Mouse (Mus musculus): Measurements from ENCODE around the gene Lrrc4c. TPM values are rescaled to one million over a fixed set of nuclear protein-coding genes. Genes with fewer than 3 reads are reported as not detected.

Lrrc4c gene
- polyA plus RNA-seq, 1 experiment from 2014 or later = 34.9 TPM

DNA sequence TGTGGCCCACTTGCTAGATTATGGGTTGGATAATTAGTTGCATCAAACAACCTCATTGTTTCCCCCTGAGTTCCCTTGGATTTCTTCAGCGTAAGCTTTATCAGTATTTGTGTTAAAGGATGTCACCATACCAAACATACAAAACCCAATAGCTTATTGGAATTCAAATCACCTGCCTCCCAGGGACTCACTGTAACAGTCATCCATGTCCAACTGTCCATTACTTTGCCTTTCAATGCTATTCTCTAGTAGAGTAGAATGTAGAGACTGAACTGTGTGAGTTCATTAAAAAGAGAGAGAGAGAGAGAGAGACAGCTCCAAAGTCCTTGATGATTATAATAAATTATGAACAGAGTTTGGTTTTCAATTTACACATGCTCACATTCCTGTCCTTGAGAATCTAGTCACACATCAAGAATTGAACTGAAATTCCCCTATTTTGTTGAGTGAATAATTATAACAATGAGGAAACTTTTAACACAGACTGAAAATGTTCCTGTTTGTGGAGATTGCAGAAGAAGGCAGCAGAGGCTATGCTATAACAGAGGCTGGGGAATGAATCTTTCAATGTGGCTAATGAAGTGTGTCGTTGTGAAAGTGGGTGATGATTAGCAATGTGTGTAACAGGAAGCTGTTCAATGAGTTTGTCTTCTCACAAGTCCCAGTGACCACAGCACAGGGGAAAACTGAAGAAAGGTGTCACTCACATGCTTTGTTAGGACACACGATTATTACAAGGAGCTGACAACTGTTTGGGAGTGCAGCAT lies 181.3 kb downstream of the Lrrc4c start:
- Histone ChIP-seq H3K27ac (no peak overlapping the region), H3K4me3 (replicated peaks; ENCODE audit: low read length) (no peak overlapping the region), H3K36me3 (replicated peaks; ENCODE audit: control insufficient read depth, insufficient read depth) (no peaks in the 10 kb centered on the region), H3K27me3 (ENCODE audit: control insufficient read depth, insufficient read depth, low read length) (no peaks in the 10 kb centered on the region), H3K9ac (no peak overlapping the region), H3K9me3 (ENCODE audit: control insufficient read depth, low read length) (no peaks in the 10 kb centered on the region), H3K4me1 (replicated peaks; ENCODE audit: control insufficient read depth, insufficient read depth, low read length) (no peaks in the 10 kb centered on the region), H3K4me2 (replicated peaks) (no peak overlapping the region)
- 51% methylated on average over 3 of the region's 3 CpGs for WGBS
- ATAC-seq (ENCODE audit: low FRiP score) (no peak), DNase-seq (ENCODE audit: low spot score) (no peak)

DNA sequence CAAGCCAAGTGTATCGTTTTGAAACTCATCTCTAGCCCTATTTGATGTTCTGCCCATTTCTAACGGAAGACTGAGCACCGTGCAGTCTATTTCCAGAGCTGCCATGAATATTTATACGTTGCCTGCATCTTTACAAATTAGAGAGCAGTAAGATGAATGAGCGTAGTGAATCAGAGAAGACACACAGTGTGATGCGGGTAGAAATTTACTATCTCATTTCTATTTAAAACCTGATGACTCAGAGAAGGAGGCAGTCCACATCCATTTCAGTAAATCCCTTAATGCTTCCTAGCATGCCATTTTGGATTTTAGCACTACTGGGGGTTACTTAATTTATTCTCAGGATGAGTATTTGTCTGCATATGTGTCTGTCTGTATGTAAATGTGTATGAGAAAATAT lies 186.2 kb downstream of the Lrrc4c start:
- ATAC-seq (ENCODE audit: low FRiP score) (peak; percentile 77), DNase-seq (ENCODE audit: low spot score) (peak; percentile 43)
- Histone ChIP-seq H3K4me1 (replicated peaks; ENCODE audit: control insufficient read depth, insufficient read depth, low read length) (no peaks in the 10 kb centered on the region), H3K4me3 (replicated peaks; ENCODE audit: low read length) (no peak overlapping the region), H3K27ac (no peak overlapping the region), H3K4me2 (replicated peaks) (no peak overlapping the region), H3K36me3 (replicated peaks; ENCODE audit: control insufficient read depth, insufficient read depth) (no peaks in the 10 kb centered on the region), H3K9ac (no peak overlapping the region), H3K9me3 (ENCODE audit: control insufficient read depth, low read length) (no peaks in the 10 kb centered on the region), H3K27me3 (ENCODE audit: control insufficient read depth, insufficient read depth, low read length) (no peaks in the 10 kb centered on the region)
- WGBS = 47% methylated on average over 6 of the region's 6 CpGs

DNA sequence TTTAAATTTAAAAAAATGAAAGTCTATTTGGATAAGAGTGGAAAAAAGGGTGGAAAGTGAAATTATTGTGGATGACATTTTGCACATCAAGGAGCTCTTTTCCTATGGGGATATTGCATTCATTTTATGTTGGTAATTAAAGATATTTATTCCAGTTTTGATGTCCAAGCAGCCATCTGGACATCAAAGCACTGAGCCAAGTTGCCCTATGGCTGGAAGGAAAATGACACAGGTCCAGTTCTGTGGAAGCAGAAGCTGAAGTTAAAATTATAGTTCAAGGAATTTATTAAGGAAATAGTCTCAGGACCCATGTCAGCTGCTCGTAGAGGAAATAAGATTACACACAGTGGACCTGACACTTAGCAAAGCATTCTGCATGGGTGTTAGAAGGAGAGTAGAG lies 187.7 kb downstream of the Lrrc4c start:
- Histone ChIP-seq H3K9me3 (ENCODE audit: control insufficient read depth, low read length) (no peaks in the 10 kb centered on the region), H3K27ac (no peak overlapping the region), H3K9ac (no peak overlapping the region), H3K27me3 (ENCODE audit: control insufficient read depth, insufficient read depth, low read length) (no peaks in the 10 kb centered on the region), H3K4me2 (replicated peaks) (no peak overlapping the region), H3K4me3 (replicated peaks; ENCODE audit: low read length) (no peak overlapping the region), H3K36me3 (replicated peaks; ENCODE audit: control insufficient read depth, insufficient read depth) (no peaks in the 10 kb centered on the region), H3K4me1 (replicated peaks; ENCODE audit: control insufficient read depth, insufficient read depth, low read length) (no peaks in the 10 kb centered on the region)
- no peak for DNase-seq (ENCODE audit: low spot score)
- ATAC-seq (ENCODE audit: low FRiP score) = no peak
- 79% methylated on average over 1 of the region's 1 CpGs for WGBS

DNA sequence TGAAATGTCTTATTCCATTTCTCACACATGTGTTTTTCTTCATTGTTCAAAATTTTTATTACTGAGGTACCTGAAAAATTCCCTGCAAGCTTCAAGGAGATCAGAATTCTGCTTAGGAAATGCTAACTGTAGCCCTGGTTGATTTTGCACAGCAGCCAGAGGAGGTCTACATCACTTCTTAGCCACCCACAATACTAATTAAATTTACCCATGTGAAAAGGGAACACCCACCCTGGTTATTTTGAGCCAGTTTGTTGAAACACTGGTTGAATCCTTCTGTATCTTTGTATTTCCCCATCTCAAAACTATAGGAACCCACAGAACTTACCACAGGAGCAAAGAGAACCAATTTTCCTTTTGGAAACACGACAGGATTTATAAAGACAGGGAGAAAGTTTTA lies 191.0 kb downstream of the Lrrc4c start:
- Histone ChIP-seq H3K36me3 (replicated peaks; ENCODE audit: control insufficient read depth, insufficient read depth) (no peaks in the 10 kb centered on the region), H3K4me1 (replicated peaks; ENCODE audit: control insufficient read depth, insufficient read depth, low read length) (no peaks in the 10 kb centered on the region), H3K9me3 (ENCODE audit: control insufficient read depth, low read length) (no peaks in the 10 kb centered on the region), H3K27ac (no peak overlapping the region), H3K9ac (no peak overlapping the region), H3K27me3 (ENCODE audit: control insufficient read depth, insufficient read depth, low read length) (no peaks in the 10 kb centered on the region), H3K4me3 (replicated peaks; ENCODE audit: low read length) (no peak overlapping the region), H3K4me2 (replicated peaks) (no peak overlapping the region)
- ATAC-seq (ENCODE audit: low FRiP score) = no peak
- DNase-seq (ENCODE audit: low spot score) = no peak
- WGBS = 64% methylated on average over 1 of the region's 1 CpGs

GRCm38 (mm10) chr2:96537469-96537868 lies 219.5 kb downstream of the Lrrc4c start:
- H3K9ac ChIP-seq = no peak overlapping the region
- no peaks in the 10 kb centered on the region for H3K9me3 ChIP-seq (ENCODE audit: control insufficient read depth, low read length)
- no peaks in the 10 kb centered on the region for H3K36me3 ChIP-seq (replicated peaks; ENCODE audit: control insufficient read depth, insufficient read depth)
- DNase-seq (ENCODE audit: low spot score) (no peak), ATAC-seq (ENCODE audit: low FRiP score) (no peak)
- H3K4me1 ChIP-seq (replicated peaks; ENCODE audit: control insufficient read depth, insufficient read depth, low read length) = no peaks in the 10 kb centered on the region
- H3K4me3 ChIP-seq (replicated peaks; ENCODE audit: low read length) = no peak overlapping the region
- 85% methylated on average over 3 of the region's 3 CpGs for WGBS
- H3K27me3 ChIP-seq (ENCODE audit: control insufficient read depth, insufficient read depth, low read length) = no peaks in the 10 kb centered on the region
- H3K4me2 ChIP-seq (replicated peaks) = no peak overlapping the region
- H3K27ac ChIP-seq = no peak overlapping the region

DNA sequence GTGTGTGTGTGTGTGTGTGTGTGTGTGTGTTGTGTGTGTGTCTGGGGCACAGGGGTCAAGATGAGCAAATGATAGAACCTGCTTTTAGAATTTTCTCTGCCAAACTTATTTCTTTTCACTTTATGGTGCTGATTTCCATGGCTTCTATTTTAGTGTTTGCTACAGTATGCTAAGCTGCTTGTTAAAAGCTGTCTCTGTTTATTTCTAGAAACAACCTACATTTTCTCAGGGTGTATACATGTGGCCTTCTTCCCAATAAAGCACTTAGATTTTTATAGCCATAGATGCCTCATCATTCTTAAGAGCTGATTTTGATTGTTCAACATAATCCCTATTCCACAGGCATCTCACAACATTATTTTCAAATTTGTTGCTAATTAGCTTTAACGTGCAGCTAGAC lies 229.2 kb downstream of the Lrrc4c start:
- H3K27ac ChIP-seq = no peak overlapping the region
- no peak overlapping the region for H3K4me2 ChIP-seq (replicated peaks)
- no peaks in the 10 kb centered on the region for H3K4me1 ChIP-seq (replicated peaks; ENCODE audit: control insufficient read depth, insufficient read depth, low read length)
- H3K9ac ChIP-seq = no peak overlapping the region
- 83% methylated on average over 1 of the region's 1 CpGs for WGBS
- no peak overlapping the region for H3K4me3 ChIP-seq (replicated peaks; ENCODE audit: low read length)
- DNase-seq (ENCODE audit: low spot score) (no peak), ATAC-seq (ENCODE audit: low FRiP score) (no peak)
- no peaks in the 10 kb centered on the region for H3K9me3 ChIP-seq (ENCODE audit: control insufficient read depth, low read length)
- no peaks in the 10 kb centered on the region for H3K27me3 ChIP-seq (ENCODE audit: control insufficient read depth, insufficient read depth, low read length)
- no peaks in the 10 kb centered on the region for H3K36me3 ChIP-seq (replicated peaks; ENCODE audit: control insufficient read depth, insufficient read depth)

GRCm38 (mm10) chr2:96573755-96574154 lies 255.8 kb downstream of the Lrrc4c start:
- ATAC-seq (ENCODE audit: low FRiP score) = no peak
- no peaks in the 10 kb centered on the region for H3K9me3 ChIP-seq (ENCODE audit: control insufficient read depth, low read length)
- WGBS = 88% methylated on average over 2 of the region's 2 CpGs

DNA sequence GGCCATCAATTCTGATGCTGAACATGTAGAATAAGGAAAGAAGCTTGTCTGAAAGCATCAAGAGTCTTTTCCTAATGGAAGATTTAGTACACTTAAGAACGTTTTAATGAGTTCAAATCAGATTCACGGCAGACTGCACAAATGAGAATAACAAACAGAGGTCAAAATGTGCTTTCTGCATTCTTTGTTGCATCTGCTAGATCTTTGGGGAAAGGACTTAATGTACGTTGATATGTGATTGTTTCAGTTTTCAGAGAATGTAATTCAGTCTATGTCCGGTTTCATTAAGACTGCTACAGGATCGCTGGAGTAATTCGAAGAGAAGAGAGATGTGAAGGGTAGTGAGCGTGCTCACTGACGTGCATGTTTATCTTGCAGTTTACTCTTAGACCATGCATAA lies 259.7 kb downstream of the Lrrc4c start:
- Histone ChIP-seq H3K4me3 (replicated peaks; ENCODE audit: low read length) (no peak overlapping the region), H3K9ac (no peak overlapping the region), H3K36me3 (replicated peaks; ENCODE audit: control insufficient read depth, insufficient read depth) (no peaks in the 10 kb centered on the region), H3K27me3 (ENCODE audit: control insufficient read depth, insufficient read depth, low read length) (no peaks in the 10 kb centered on the region), H3K4me2 (replicated peaks) (no peak overlapping the region), H3K9me3 (ENCODE audit: control insufficient read depth, low read length) (no peaks in the 10 kb centered on the region), H3K27ac (no peak overlapping the region), H3K4me1 (replicated peaks; ENCODE audit: control insufficient read depth, insufficient read depth, low read length) (no peaks in the 10 kb centered on the region)
- WGBS = 75% methylated on average over 8 of the region's 8 CpGs
- no peak for ATAC-seq (ENCODE audit: low FRiP score)
- no peak for DNase-seq (ENCODE audit: low spot score)

More at GRCm38 (mm10) chr2:96573755-96574154, 255.8 kb downstream of the Lrrc4c start:
- H3K9ac ChIP-seq = no peak overlapping the region
- H3K4me1 ChIP-seq (replicated peaks; ENCODE audit: control insufficient read depth, insufficient read depth, low read length) = no peaks in the 10 kb centered on the region
- H3K36me3 ChIP-seq (replicated peaks; ENCODE audit: control insufficient read depth, insufficient read depth) = no peaks in the 10 kb centered on the region
- no peaks in the 10 kb centered on the region for H3K27me3 ChIP-seq (ENCODE audit: control insufficient read depth, insufficient read depth, low read length)
- no peak overlapping the region for H3K27ac ChIP-seq
- no peak overlapping the region for H3K4me2 ChIP-seq (replicated peaks)
- H3K4me3 ChIP-seq (replicated peaks; ENCODE audit: low read length) = no peak overlapping the region
- no peak for DNase-seq (ENCODE audit: low spot score)

DNA sequence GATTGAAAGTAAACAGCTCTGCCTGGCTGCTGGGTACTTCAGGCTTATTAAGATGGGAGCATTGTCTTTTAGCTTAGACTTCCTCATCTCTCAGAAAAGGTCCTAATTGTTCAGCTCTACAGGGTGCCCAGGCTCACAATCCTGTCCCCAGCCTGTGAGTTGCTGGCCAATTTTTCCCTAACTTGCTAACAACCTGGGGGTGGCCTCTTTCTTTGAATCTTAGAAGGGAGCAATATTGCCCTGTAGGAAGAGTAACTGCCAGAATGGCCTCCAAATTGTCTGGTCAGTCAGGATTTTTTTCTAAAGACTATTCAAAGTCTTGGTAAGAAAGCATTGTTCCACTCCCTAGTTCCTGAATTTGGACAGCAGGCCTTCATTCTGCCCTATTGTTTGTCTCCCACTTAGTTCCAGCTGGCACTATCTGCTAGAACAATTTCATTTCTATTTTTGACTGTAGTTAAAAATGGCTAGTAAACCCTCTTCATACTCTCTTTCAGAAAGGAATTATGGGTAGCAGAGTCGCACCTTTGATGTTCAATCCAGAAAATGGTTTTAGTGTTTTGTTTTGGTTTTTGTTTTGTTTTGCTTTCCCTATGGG lies 262.3 kb downstream of the Lrrc4c start:
- Histone ChIP-seq H3K27me3 (ENCODE audit: control insufficient read depth, insufficient read depth, low read length) (no peaks in the 10 kb centered on the region), H3K4me2 (replicated peaks) (no peak overlapping the region), H3K27ac (no peak overlapping the region), H3K4me1 (replicated peaks; ENCODE audit: control insufficient read depth, insufficient read depth, low read length) (no peaks in the 10 kb centered on the region), H3K9ac (no peak overlapping the region), H3K4me3 (replicated peaks; ENCODE audit: low read length) (no peak overlapping the region), H3K9me3 (ENCODE audit: control insufficient read depth, low read length) (no peaks in the 10 kb centered on the region), H3K36me3 (replicated peaks; ENCODE audit: control insufficient read depth, insufficient read depth) (no peaks in the 10 kb centered on the region)
- ATAC-seq (ENCODE audit: low FRiP score) (no peak), DNase-seq (ENCODE audit: low spot score) (no peak)
- 91% methylated on average over 1 of the region's 1 CpGs for WGBS

Measured in hindbrain, embryonic 14.5 days (tissue).